Mouse (Mus musculus): ENCODE measurements around the gene Fbxl4. TPM values are rescaled to one million over a fixed set of nuclear protein-coding genes. Genes with fewer than 3 reads are reported as not detected.

Fbxl4 gene
- polyA plus RNA-seq, 1 experiment = 3.3 TPM

GRCm38 (mm10) chr4:22477711-22478230, 120.4 kb downstream of the Fbxl4 start:
- H3K79me3 ChIP-seq (ENCODE audit: low read depth) = no peaks in the 10 kb centered on the region
- peaks cover 29% of the 10 kb centered on the region for H3K27me3 ChIP-seq (ENCODE audit: control insufficient read depth, insufficient read depth, insufficient read length)
- no peaks in the 10 kb centered on the region for H3K79me2 ChIP-seq (ENCODE audit: control insufficient read depth, insufficient read depth)
- no peak overlapping the region for H3ac ChIP-seq (ENCODE audit: control insufficient read depth, insufficient read length, low read depth)
- no peaks in the 10 kb centered on the region for H3K36me3 ChIP-seq (ENCODE audit: control insufficient read depth, insufficient read depth)
- TF ChIP-seq FOSL1 (IDR thresholded peaks at IDR 0.05; ENCODE audit: insufficient read depth, low read length, poor library complexity, severe bottlenecking) (no peak), CEBPB (IDR thresholded peaks at IDR 0.05; ENCODE audit: low read depth) (no peak), USF1 (IDR thresholded peaks at IDR 0.05; ENCODE audit: low read depth) (no peak), MAX (IDR thresholded peaks at IDR 0.05) (no peak), MYOG (IDR thresholded peaks at IDR 0.05; ENCODE audit: control insufficient read depth, extremely low read depth, insufficient read length) (no peak), CTCF (IDR thresholded peaks at IDR 0.05; ENCODE audit: control insufficient read depth, insufficient read depth, insufficient read length) (no peak), MYOD1 (IDR thresholded peaks at IDR 0.05; ENCODE audit: control insufficient read depth, insufficient read length, low read depth) (no peak)
- H3K4me3 ChIP-seq (ENCODE audit: insufficient read depth, poor library complexity, severe bottlenecking) = no peak overlapping the region

GRCm38 (mm10) chr4:22478488-22479367, 121.4 kb downstream of the Fbxl4 start:
- H3K27me3 ChIP-seq (ENCODE audit: control insufficient read depth, insufficient read depth, insufficient read length) = peaks cover 29% of the 10 kb centered on the region
- H3K79me3 ChIP-seq (ENCODE audit: low read depth) = no peaks in the 10 kb centered on the region
- H3K36me3 ChIP-seq (ENCODE audit: control insufficient read depth, insufficient read depth) = no peaks in the 10 kb centered on the region
- TF ChIP-seq CTCF (IDR thresholded peaks at IDR 0.05; ENCODE audit: control insufficient read depth, insufficient read depth, insufficient read length) (no peak), MYOG (IDR thresholded peaks at IDR 0.05; ENCODE audit: control insufficient read depth, extremely low read depth, insufficient read length) (no peak), MYOD1 (IDR thresholded peaks at IDR 0.05; ENCODE audit: control insufficient read depth, insufficient read length, low read depth) (no peak), MAX (IDR thresholded peaks at IDR 0.05) (no peak), FOSL1 (IDR thresholded peaks at IDR 0.05; ENCODE audit: insufficient read depth, low read length, poor library complexity, severe bottlenecking) (no peak), CEBPB (IDR thresholded peaks at IDR 0.05; ENCODE audit: low read depth) (no peak), USF1 (IDR thresholded peaks at IDR 0.05; ENCODE audit: low read depth) (no peak)
- no peaks in the 10 kb centered on the region for H3K79me2 ChIP-seq (ENCODE audit: control insufficient read depth, insufficient read depth)
- no peak overlapping the region for H3K4me3 ChIP-seq (ENCODE audit: insufficient read depth, poor library complexity, severe bottlenecking)
- no peak overlapping the region for H3ac ChIP-seq (ENCODE audit: control insufficient read depth, insufficient read length, low read depth)

GRCm38 (mm10) chr4:22479368-22480090, 122.2 kb downstream of the Fbxl4 start:
- Histone ChIP-seq H3K79me2 (ENCODE audit: control insufficient read depth, insufficient read depth) (no peaks in the 10 kb centered on the region), H3K27me3 (ENCODE audit: control insufficient read depth, insufficient read depth, insufficient read length) (peaks cover 29% of the 10 kb centered on the region), H3K79me3 (ENCODE audit: low read depth) (no peaks in the 10 kb centered on the region), H3ac (ENCODE audit: control insufficient read depth, insufficient read length, low read depth) (no peak overlapping the region), H3K36me3 (ENCODE audit: control insufficient read depth, insufficient read depth) (no peaks in the 10 kb centered on the region), H3K4me3 (ENCODE audit: insufficient read depth, poor library complexity, severe bottlenecking) (no peak overlapping the region)
- TF ChIP-seq FOSL1 (IDR thresholded peaks at IDR 0.05; ENCODE audit: insufficient read depth, low read length, poor library complexity, severe bottlenecking) (no peak), CTCF (IDR thresholded peaks at IDR 0.05; ENCODE audit: control insufficient read depth, insufficient read depth, insufficient read length) (no peak), CEBPB (IDR thresholded peaks at IDR 0.05; ENCODE audit: low read depth) (no peak), MYOD1 (IDR thresholded peaks at IDR 0.05; ENCODE audit: control insufficient read depth, insufficient read length, low read depth) (no peak), MYOG (IDR thresholded peaks at IDR 0.05; ENCODE audit: control insufficient read depth, extremely low read depth, insufficient read length) (no peak), USF1 (IDR thresholded peaks at IDR 0.05; ENCODE audit: low read depth) (no peak), MAX (IDR thresholded peaks at IDR 0.05) (no peak)

- H3K36me3 ChIP-seq (ENCODE audit: control insufficient read depth, insufficient read depth) = no peaks in the 10 kb centered on the region
- no peak overlapping the region for H3K4me3 ChIP-seq (ENCODE audit: insufficient read depth, poor library complexity, severe bottlenecking)
- TF ChIP-seq MAX (IDR thresholded peaks at IDR 0.05) = no peak
- TF ChIP-seq CEBPB (IDR thresholded peaks at IDR 0.05; ENCODE audit: low read depth) = no peak
- no peak for TF ChIP-seq CTCF (IDR thresholded peaks at IDR 0.05; ENCODE audit: control insufficient read depth, insufficient read depth, insufficient read length)
- no peak for TF ChIP-seq FOSL1 (IDR thresholded peaks at IDR 0.05; ENCODE audit: insufficient read depth, low read length, poor library complexity, severe bottlenecking)
- TF ChIP-seq MYOD1 (IDR thresholded peaks at IDR 0.05; ENCODE audit: control insufficient read depth, insufficient read length, low read depth) = no peak
- no peak for TF ChIP-seq USF1 (IDR thresholded peaks at IDR 0.05; ENCODE audit: low read depth)
- no peak for TF ChIP-seq MYOG (IDR thresholded peaks at IDR 0.05; ENCODE audit: control insufficient read depth, extremely low read depth, insufficient read length)
- no peaks in the 10 kb centered on the region for H3K79me2 ChIP-seq (ENCODE audit: control insufficient read depth, insufficient read depth)
- H3ac ChIP-seq (ENCODE audit: control insufficient read depth, insufficient read length, low read depth) = no peak overlapping the region
- peaks cover 29% of the 10 kb centered on the region for H3K27me3 ChIP-seq (ENCODE audit: control insufficient read depth, insufficient read depth, insufficient read length)
- no peaks in the 10 kb centered on the region for H3K79me3 ChIP-seq (ENCODE audit: low read depth)
Measured at GRCm38 (mm10) chr4:22480091-22480857, 122.9 kb downstream of the Fbxl4 start.

- Histone ChIP-seq H3K36me3 (ENCODE audit: control insufficient read depth, insufficient read depth) (no peaks in the 10 kb centered on the region), H3K4me3 (ENCODE audit: insufficient read depth, poor library complexity, severe bottlenecking) (no peak overlapping the region), H3K79me2 (ENCODE audit: control insufficient read depth, insufficient read depth) (no peaks in the 10 kb centered on the region), H3K27me3 (ENCODE audit: control insufficient read depth, insufficient read depth, insufficient read length) (peaks cover 29% of the 10 kb centered on the region), H3ac (ENCODE audit: control insufficient read depth, insufficient read length, low read depth) (no peak overlapping the region), H3K79me3 (ENCODE audit: low read depth) (no peaks in the 10 kb centered on the region)
- TF ChIP-seq MAX (IDR thresholded peaks at IDR 0.05) = no peak
- no peak for TF ChIP-seq FOSL1 (IDR thresholded peaks at IDR 0.05; ENCODE audit: insufficient read depth, low read length, poor library complexity, severe bottlenecking)
- no peak for TF ChIP-seq CEBPB (IDR thresholded peaks at IDR 0.05; ENCODE audit: low read depth)
- no peak for TF ChIP-seq MYOG (IDR thresholded peaks at IDR 0.05; ENCODE audit: control insufficient read depth, extremely low read depth, insufficient read length)
- TF ChIP-seq USF1 (IDR thresholded peaks at IDR 0.05; ENCODE audit: low read depth) = no peak
- no peak for TF ChIP-seq MYOD1 (IDR thresholded peaks at IDR 0.05; ENCODE audit: control insufficient read depth, insufficient read length, low read depth)
- TF ChIP-seq CTCF (IDR thresholded peaks at IDR 0.05; ENCODE audit: control insufficient read depth, insufficient read depth, insufficient read length) = no peak
Measured at GRCm38 (mm10) chr4:22480858-22481205, 123.5 kb downstream of the Fbxl4 start.
